Mouse (Mus musculus): ENCODE results near the gene Trip12. TPM values are rescaled to one million over a fixed set of nuclear protein-coding genes. Genes with fewer than 3 reads are reported as not detected.

Gene Trip12
- 100 to 1,000 TPM; 143 to 156 (median 151) TPM for polyA plus RNA-seq (2017; shearing (Covaris generic))

- ATAC-seq = peak; percentile 50
These were observed at the start of gene Trip12 for GRCm38 (mm10) chr1:84840018-84840664. Gene Trip12, minus strand, starts transcription at chr1:84840516.

- ATAC-seq = no peak
These were observed 49.7 kb upstream of the Trip12 start for GRCm38 (mm10) chr1:84890005-84890393.

GRCm38 (mm10) chr1:84889330-84890004 lies 49.2 kb upstream of the Trip12 start:
- ATAC-seq = no peak

GRCm38 (mm10) chr1:84885921-84886320 lies 45.6 kb upstream of the Trip12 start:
- no peak for ATAC-seq

- ATAC-seq = no peak
These were observed 44.9 kb upstream of the Trip12 start for GRCm38 (mm10) chr1:84885174-84885573.

- no peak for ATAC-seq
These were observed 43.6 kb upstream of the Trip12 start for GRCm38 (mm10) chr1:84883889-84884288.

GRCm38 (mm10) chr1:84882937-84883336 lies 42.6 kb upstream of the Trip12 start:
- no peak for ATAC-seq

- no peak for ATAC-seq
These were observed 41.8 kb upstream of the Trip12 start for GRCm38 (mm10) chr1:84882066-84882532.

- no peak for ATAC-seq
These were observed 41.1 kb upstream of the Trip12 start for GRCm38 (mm10) chr1:84881248-84882065.

GRCm38 (mm10) chr1:84879571-84880120 lies 39.3 kb upstream of the Trip12 start:
- ATAC-seq = no peak

- ATAC-seq = no peak
These were observed 37.3 kb upstream of the Trip12 start for GRCm38 (mm10) chr1:84877590-84877989.

- no peak for ATAC-seq
These were observed 32.6 kb upstream of the Trip12 start for GRCm38 (mm10) chr1:84872939-84873338.

- ATAC-seq = no peak
These were observed 31.8 kb upstream of the Trip12 start for GRCm38 (mm10) chr1:84872105-84872504.

- no peak for ATAC-seq
These were observed 30.8 kb upstream of the Trip12 start for GRCm38 (mm10) chr1:84871131-84871530.

- ATAC-seq = no peak
These were observed 29.2 kb upstream of the Trip12 start for GRCm38 (mm10) chr1:84869498-84869897.

- no peak for ATAC-seq
These were observed 28.5 kb upstream of the Trip12 start for GRCm38 (mm10) chr1:84868841-84869240.

GRCm38 (mm10) chr1:84868311-84868710 lies 28.0 kb upstream of the Trip12 start:
- ATAC-seq = no peak

- ATAC-seq = no peak
These were observed 26.5 kb upstream of the Trip12 start for GRCm38 (mm10) chr1:84866706-84867230.

GRCm38 (mm10) chr1:84866231-84866630 lies 25.9 kb upstream of the Trip12 start:
- ATAC-seq = no peak

- no peak for ATAC-seq
These were observed 24.3 kb upstream of the Trip12 start for GRCm38 (mm10) chr1:84864645-84865044.

GRCm38 (mm10) chr1:84861255-84861630 lies 20.9 kb upstream of the Trip12 start:
- no peak for ATAC-seq

GRCm38 (mm10) chr1:84860360-84861254 lies 20.3 kb upstream of the Trip12 start:
- no peak for ATAC-seq

Data from inflammation-experienced regulatory T-cells, adult 6 months (primary cell).